Comparison of ENCODE assay signal across 7 mouse cellular contexts in genomic region chr11:11809404-11810175, GRCm38 (mm10). TPM values are rescaled to one million over a fixed set of nuclear protein-coding genes. Genes with fewer than 3 reads are reported as not detected.
DNase-seq lines count a peak whose midpoint lies in the region; ATAC-seq and TF ChIP-seq lines count a peak whose summit lies in the region.

No protein-coding gene starts in this region.

- peak overlapping the region; percentile 77 for H3K4me2 ChIP-seq in liver, embryonic 11.5 days
- H3K4me2 ChIP-seq in stomach, postnatal 0 days (replicated peaks; ENCODE audit: low read depth): peak overlapping the region; percentile 95

- WGBS in forebrain, embryonic 10.5 days: under 1% methylated on average over 11 of the region's 11 CpGs
- 13% methylated on average over 11 of the region's 11 CpGs for WGBS in liver, embryonic 11.5 days
- 10% methylated on average over 11 of the region's 11 CpGs for WGBS in stomach, postnatal 0 days

- intact Hi-C loops in left cerebral cortex, postnatal 14 days (cut with DNase I): loop anchor here (5.0 kb wide), 1 partner anchor 733 kb away; no protein-coding TSS in a partner anchor

- peaks cover 2% of the 10 kb centered on the region for H3K4me1 ChIP-seq in testis, adult 2 months (ENCODE audit: control insufficient read depth, insufficient read depth, low read length)
- H3K4me1 ChIP-seq in forebrain, embryonic 10.5 days: peaks cover 52% of the 10 kb centered on the region
- peaks cover 14% of the 10 kb centered on the region for H3K4me1 ChIP-seq in liver, embryonic 11.5 days (replicated peaks; ENCODE audit: control insufficient read depth, insufficient read depth, low read length)
- H3K4me1 ChIP-seq in stomach, postnatal 0 days (replicated peaks; ENCODE audit: control insufficient read depth, insufficient read depth): no peaks in the 10 kb centered on the region

- H3K36me3 ChIP-seq in testis, adult 2 months (ENCODE audit: control insufficient read depth, insufficient read depth, low read length): no peaks in the 10 kb centered on the region
- H3K36me3 ChIP-seq in forebrain, embryonic 10.5 days (replicated peaks): peaks cover 24% of the 10 kb centered on the region
- peaks cover 6% of the 10 kb centered on the region for H3K36me3 ChIP-seq in liver, embryonic 11.5 days (ENCODE audit: control insufficient read depth, insufficient read depth, low read length)
- no peaks in the 10 kb centered on the region for H3K36me3 ChIP-seq in stomach, postnatal 0 days (ENCODE audit: control insufficient read depth, insufficient read depth, low read length)

- H3K9me3 ChIP-seq in forebrain, embryonic 10.5 days: no peaks in the 10 kb centered on the region
- H3K9me3 ChIP-seq in liver, embryonic 11.5 days (ENCODE audit: control insufficient read depth, low read length): no peaks in the 10 kb centered on the region
- H3K9me3 ChIP-seq in stomach, postnatal 0 days (ENCODE audit: control insufficient read depth, low read length): no peaks in the 10 kb centered on the region

- ATAC-seq in liver, embryonic 11.5 days (replicated peaks; ENCODE audit: low FRiP score): peak; percentile 15
- peak; percentile 5; the same call in 1 of the 2 replicates for ATAC-seq in stomach, postnatal 0 days (ENCODE audit: low FRiP score, low TSS enrichment)

- H3K27me3 ChIP-seq in testis, adult 2 months (ENCODE audit: control insufficient read depth, insufficient read depth, low read length): no peaks in the 10 kb centered on the region
- no peaks in the 10 kb centered on the region for H3K27me3 ChIP-seq in forebrain, embryonic 10.5 days (ENCODE audit: poor library complexity, severe bottlenecking)
- H3K27me3 ChIP-seq in liver, embryonic 11.5 days (replicated peaks; ENCODE audit: control insufficient read depth, insufficient read depth, low read length): no peaks in the 10 kb centered on the region
- H3K27me3 ChIP-seq in stomach, postnatal 0 days (ENCODE audit: control insufficient read depth, insufficient read depth, low read length): no peaks in the 10 kb centered on the region

- no peak for TF ChIP-seq EP300 in stomach, postnatal 0 days (optimal IDR thresholded peaks at IDR 0.05)

- H3K27ac ChIP-seq in testis, adult 2 months (ENCODE audit: control insufficient read depth, insufficient read depth, low read depth, low read length): peak overlapping the region; percentile 92
- H3K27ac ChIP-seq in forebrain, embryonic 10.5 days: peak overlapping the region; percentile 100
- H3K27ac ChIP-seq in liver, embryonic 11.5 days (ENCODE audit: low read depth, low read length): peak overlapping the region; percentile 95
- peak overlapping the region; percentile 96 for H3K27ac ChIP-seq in stomach, postnatal 0 days (replicated peaks)

- TF ChIP-seq POLR2A in testis, adult 2 months (IDR thresholded peaks at IDR 0.05; ENCODE audit: control insufficient read depth, low read depth, low read length): no peak

- TF ChIP-seq CTCF in testis, adult 2 months (IDR thresholded peaks at IDR 0.05; ENCODE audit: control insufficient read depth, insufficient read depth, insufficient replicate concordance, low read depth, low read length): no peak
- no peak for TF ChIP-seq CTCF in stomach, postnatal 0 days (IDR thresholded peaks at IDR 0.05; ENCODE audit: low read depth)

- H3K4me3 ChIP-seq in testis, adult 2 months (ENCODE audit: control insufficient read depth, low read depth, low read length): peak overlapping the region; percentile 90
- H3K4me3 ChIP-seq in forebrain, embryonic 10.5 days: peak overlapping the region; percentile 74
- peak overlapping the region; percentile 75 for H3K4me3 ChIP-seq in liver, embryonic 11.5 days (ENCODE audit: low read depth, low read length)
- peak overlapping the region; percentile 73 for H3K4me3 ChIP-seq in stomach, postnatal 0 days (ENCODE audit: low read depth, low read length)

- peak overlapping the region; percentile 96 for H3K9ac ChIP-seq in liver, embryonic 11.5 days (ENCODE audit: low read depth, low read length)
- peak overlapping the region; percentile 71 for H3K9ac ChIP-seq in stomach, postnatal 0 days (ENCODE audit: low read length)

- no peak for DNase-seq in testis, postnatal 10 days (ENCODE audit: low spot score)
- peak; percentile 78 for DNase-seq in forebrain, embryonic 10.5 days (ENCODE audit: extremely low spot score, low spot score)
- DNase-seq in liver, embryonic 11.5 days (ENCODE audit: low spot score): no peak
- no peak for DNase-seq in stomach, postnatal 0 days (ENCODE audit: low spot score)
- DNase-seq in left cerebral cortex, postnatal 14 days (ENCODE audit: low spot score in 2 of 2): no peak
- no peak for DNase-seq in layer of hippocampus, adult 9-10 months (ENCODE audit: low spot score)

RNA-seq across cellular contexts. Expression of gene Fignl1, which starts 0.8 kb away (rescaled TPM):
- polyA plus RNA-seq in testis, adult 2 months (2012; rRNA removed): 15.0 and 21.1 TPM in 2 replicates
- 101 and 114 TPM in 2 replicates for polyA plus RNA-seq in forebrain, embryonic 10.5 days (2016; fragmentation: Nextera tagmentation; extraction: Ambion mirVana)
- polyA plus RNA-seq in liver, embryonic 11.5 days (2014; fragmentation: Nextera tagmentation; extraction: Ambion mirVana): 122 and 151 TPM in 2 replicates
- polyA plus RNA-seq in stomach, postnatal 0 days (2015; fragmentation: Nextera tagmentation; extraction: Ambion mirVana): 9.5 and 10.5 TPM in 2 replicates
- total RNA-seq in left cerebral cortex, postnatal 14 days (2021): under 1 TPM; 0.70 to 0.81 TPM
